18 mouse cellular contexts compared by ENCODE assay signal in genomic region chrX:75699949-75700348, GRCm38 (mm10).
"Had no signal": no experiment of that assay in that cellular context is flagged by ENCODE, and none has a peak within 500 bp of the region (broad histone marks: within the 10 kb centered on the region; RNA-seq: fewer than 3 reads in every experiment).

No protein-coding gene starts in this region.

- H3K4me2 ChIP-seq: liver, embryonic 15.5 days; lung, embryonic 15.5 days; neural tube, embryonic 12.5 days; stomach, embryonic 15.5 days had no signal

- H3K36me3 ChIP-seq: liver, embryonic 15.5 days; lung, embryonic 15.5 days; neural tube, embryonic 12.5 days; stomach, embryonic 15.5 days had no signal

- H3K9me3 ChIP-seq: liver, embryonic 15.5 days; lung, embryonic 15.5 days; megakaryocyte, embryonic 14.5 days; neural tube, embryonic 12.5 days; stomach, embryonic 15.5 days had no signal

- H3K27ac ChIP-seq: liver, embryonic 15.5 days; lung, embryonic 15.5 days; macrophage; neural tube, embryonic 12.5 days; stomach, embryonic 15.5 days; stomach, postnatal 0 days had no signal

- H3K27me3 ChIP-seq: liver, embryonic 15.5 days; lung, embryonic 15.5 days; neural tube, embryonic 12.5 days; stomach, embryonic 15.5 days had no signal

- H3K4me1 ChIP-seq: liver, embryonic 15.5 days; lung, embryonic 15.5 days; megakaryocyte, embryonic 14.5 days; neural tube, embryonic 12.5 days; stomach, embryonic 15.5 days had no signal

- ATAC-seq: liver, postnatal 0 days; lung, postnatal 0 days; midbrain, embryonic 16.5 days had no signal

- H3K9ac ChIP-seq: liver, embryonic 15.5 days; liver, postnatal 0 days; lung, embryonic 15.5 days; neural tube, embryonic 12.5 days; stomach, embryonic 15.5 days had no signal

- H3K4me3 ChIP-seq: liver, embryonic 15.5 days; lung, embryonic 15.5 days; megakaryocyte, embryonic 14.5 days; neural tube, embryonic 12.5 days; stomach, embryonic 15.5 days had no signal

- DNase-seq: liver, postnatal 0 days; lung, adult 2 months; lung, postnatal 14 days; lung, postnatal 36 days; midbrain, embryonic 14.5 days; right cerebral cortex, postnatal 14 days; thymus, adult 2 months; thymus, postnatal 25 days; thymus, postnatal 4 days had no signal
